8 mouse cellular contexts compared by ENCODE assay signal in genomic region chr11:103132576-103133455, GRCm38 (mm10). TPM values are rescaled to one million over a fixed set of nuclear protein-coding genes. Genes with fewer than 3 reads are reported as not detected.
A peak's percentile ranks its signal among the peaks of the same experiment; 100 is the strongest.
DNase-seq lines count a peak whose midpoint lies in the region; ATAC-seq and TF ChIP-seq lines count a peak whose summit lies in the region.

No protein-coding gene starts in this region.

- peak; percentile 100 for DNase-seq in gastrocnemius, adult 8-10 months (ENCODE audit: low spot score in 2 of 2)
- DNase-seq in hindlimb bud, embryonic 11.5 days (ENCODE audit: extremely low spot score, low read depth, low spot score) = peak; percentile 99
- DNase-seq in left cerebral cortex, adult 8-10 months (ENCODE audit: low spot score in 2 of 2) = peak; percentile 100
- peak; percentile 100 for DNase-seq in right cerebral cortex, postnatal 10 days (ENCODE audit: low spot score in 2 of 2)
- peak; percentile 99 for DNase-seq in urinary bladder, postnatal 25 days (ENCODE audit: low spot score)

- H3K4me1 ChIP-seq in cortical plate, adult 2 months (ENCODE audit: control insufficient read depth, insufficient read depth, low read length) = peaks cover 3% of the 10 kb centered on the region; the same call in 1 of the 2 replicates
- H3K4me1 ChIP-seq in megakaryocyte, embryonic 14.5 days = peaks cover 82% of the 10 kb centered on the region

- H3K9me3 ChIP-seq in megakaryocyte, embryonic 14.5 days = no peaks in the 10 kb centered on the region

- peak; percentile 91 for ATAC-seq in activated CD4-positive, CD25-positive, alpha-beta regulatory T cell, adult 4 months

- H3K36me3 ChIP-seq in megakaryocyte, embryonic 14.5 days (replicated peaks; ENCODE audit: low read length) = peaks cover 52% of the 10 kb centered on the region

- TF ChIP-seq POLR2A in cortical plate, adult 2 months (IDR thresholded peaks at IDR 0.05; ENCODE audit: extremely low read depth, insufficient read depth, low read length) = peak; percentile 85

- peak overlapping the region; percentile 86 for H3K4me3 ChIP-seq in cortical plate, adult 2 months (ENCODE audit: insufficient read depth, low read length)
- H3K4me3 ChIP-seq in megakaryocyte, embryonic 14.5 days (replicated peaks) = peak overlapping the region; percentile 100

- peak overlapping the region; percentile 98 for H3K27ac ChIP-seq in cortical plate, adult 2 months (ENCODE audit: insufficient read depth, low read length)

- no peaks in the 10 kb centered on the region for H3K27me3 ChIP-seq in megakaryocyte, embryonic 14.5 days (replicated peaks)

- TF ChIP-seq CTCF in cortical plate, adult 2 months (IDR thresholded peaks at IDR 0.05; ENCODE audit: extremely low read depth, insufficient read depth, low read length) = no peak

RNA-seq across cellular contexts. Expression of gene Hexim2, which starts 0.6 kb away (rescaled TPM):
- polyA plus RNA-seq in activated CD4-positive, CD25-positive, alpha-beta regulatory T cell, adult 4 months (2017; shearing (Covaris generic)) = 1 to 10 TPM; 2.2 to 3.6 TPM
- 10.7 and 11.9 TPM in 2 replicates for polyA plus RNA-seq in cortical plate, adult 2 months (2012; rRNA removed)
- total RNA-seq in gastrocnemius, adult 8-10 months (2022) = 1 to 10 TPM; 1.7 to 4.0 (median 2.8) TPM
- total RNA-seq in left cerebral cortex, adult 8-10 months (2022) = 10 to 100 TPM; 13.4 to 18.1 (median 16.5) TPM
- polyA plus RNA-seq in megakaryocyte, embryonic 14.5 days (2012; ENCODE audit: insufficient read depth, low replicate concordance) = 73.5 and 168 TPM in 2 replicates

RNA-seq across cellular contexts. Expression of gene Hexim1, which starts 16.8 kb away (rescaled TPM):
- polyA plus RNA-seq in activated CD4-positive, CD25-positive, alpha-beta regulatory T cell, adult 4 months (2017; shearing (Covaris generic)) = 1 to 10 TPM; 3.4 TPM
- 22.6 and 22.9 TPM in 2 replicates for polyA plus RNA-seq in cortical plate, adult 2 months (2012; rRNA removed)
- 10 to 100 TPM; 15.1 to 25.6 (median 18.7) TPM for total RNA-seq in gastrocnemius, adult 8-10 months (2022)
- 10 to 100 TPM; 34.4 to 38.5 (median 35.6) TPM for total RNA-seq in left cerebral cortex, adult 8-10 months (2022)
- 24.4 and 98.1 TPM in 2 replicates for polyA plus RNA-seq in megakaryocyte, embryonic 14.5 days (2012; ENCODE audit: insufficient read depth, low replicate concordance)

RNA-seq across cellular contexts. Expression of gene Acbd4, which starts 31.3 kb away (rescaled TPM):
- 10 to 100 TPM; 18.4 to 24.0 TPM for polyA plus RNA-seq in activated CD4-positive, CD25-positive, alpha-beta regulatory T cell, adult 4 months (2017; shearing (Covaris generic))
- 40.7 and 46.3 TPM in 2 replicates for polyA plus RNA-seq in cortical plate, adult 2 months (2012; rRNA removed)
- 10 to 100 TPM; 25.6 to 46.5 (median 41.0) TPM for total RNA-seq in gastrocnemius, adult 8-10 months (2022)
- total RNA-seq in left cerebral cortex, adult 8-10 months (2022) = 10 to 100 TPM; 82.6 to 93.2 (median 88.7) TPM
- polyA plus RNA-seq in megakaryocyte, embryonic 14.5 days (2012; ENCODE audit: insufficient read depth, low replicate concordance) = 42.5 and 61.0 TPM in 2 replicates

RNA-seq across cellular contexts. Expression of gene Plcd3, which starts 31.4 kb away (rescaled TPM):
- under 1 TPM in 1 of 2 experiments, not detected in 1; 0.20 TPM for polyA plus RNA-seq in activated CD4-positive, CD25-positive, alpha-beta regulatory T cell, adult 4 months (2017; shearing (Covaris generic))
- 17.1 and 21.1 TPM in 2 replicates for polyA plus RNA-seq in cortical plate, adult 2 months (2012; rRNA removed)
- total RNA-seq in gastrocnemius, adult 8-10 months (2022) = 1 to 10 TPM; 5.0 to 5.9 (median 5.5) TPM
- 10 to 100 TPM; 17.5 to 20.3 (median 18.0) TPM for total RNA-seq in left cerebral cortex, adult 8-10 months (2022)
- 0.18 TPM in 1 of 2 replicates, not detected in the other for polyA plus RNA-seq in megakaryocyte, embryonic 14.5 days (2012; ENCODE audit: insufficient read depth, low replicate concordance)

RNA-seq across cellular contexts. Expression of gene Fmnl1, which starts 38.1 kb away (rescaled TPM):
- 10 to 100 TPM; 60.0 to 62.7 TPM for polyA plus RNA-seq in activated CD4-positive, CD25-positive, alpha-beta regulatory T cell, adult 4 months (2017; shearing (Covaris generic))
- 125 and 133 TPM in 2 replicates for polyA plus RNA-seq in cortical plate, adult 2 months (2012; rRNA removed)
- 1 to 10 TPM; 2.2 to 3.9 (median 3.5) TPM for total RNA-seq in gastrocnemius, adult 8-10 months (2022)
- total RNA-seq in left cerebral cortex, adult 8-10 months (2022) = 100 to 1,000 TPM in 3 of 4 experiments, 10 to 100 TPM in 1; 81.7 to 115 (median 108) TPM
- 25.5 and 36.6 TPM in 2 replicates for polyA plus RNA-seq in megakaryocyte, embryonic 14.5 days (2012; ENCODE audit: insufficient read depth, low replicate concordance)

Comparison
In these comparisons a context has a peak if more than half of its experiments do, and no peak if none do; other contexts are left out.
1. Peak in every context shown above with its lines: DNase-seq, ATAC-seq, H3K4me3 ChIP-seq and H3K27ac ChIP-seq.